Mouse (Mus musculus): Measurements from ENCODE around the gene Prkcsh.

- TF ChIP-seq ELF1 (IDR thresholded peaks at IDR 0.05; ENCODE audit: low read depth, low read length) (no peak), KAT2A (conservative IDR thresholded peaks at IDR 0.05; ENCODE audit: low read depth, low read length) (no peak), MAX (IDR thresholded peaks at IDR 0.05; ENCODE audit: low read length) (no peak), CTCF (IDR thresholded peaks at IDR 0.05 in 2 of 3, conservative IDR thresholded peaks at IDR 0.05 in 1 of 3; ENCODE audit: control insufficient read depth in 1 of 3, insufficient read depth in 1 of 3, low read depth in 2 of 3, low read length in 3 of 3, poor library complexity in 1 of 3, severe bottlenecking in 1 of 3) (no peak), EP300 (IDR thresholded peaks at IDR 0.05; ENCODE audit: low read depth in 1 of 2, low read length in 2 of 2) (no peak), POLR2A (IDR thresholded peaks at IDR 0.05; ENCODE audit: control insufficient read depth in 1 of 2, insufficient read depth in 1 of 2, low read depth in 1 of 2, low read length in 2 of 2, poor library complexity in 1 of 2) (no peak), ZC3H11A (IDR thresholded peaks at IDR 0.05; ENCODE audit: low read depth, low read length) (no peak), POLR2AphosphoS5 (IDR thresholded peaks at IDR 0.05; ENCODE audit: borderline replicate concordance, low read depth, low read length) (no peak), UBTF (IDR thresholded peaks at IDR 0.05; ENCODE audit: borderline replicate concordance, insufficient read depth, low read depth, low read length) (no peak), NELFE (IDR thresholded peaks at IDR 0.05; ENCODE audit: low read depth, low read length) (no peak)
Observed at GRCm38 (mm10) chr9:22028467-22028866, 25.9 kb downstream of the Prkcsh start.

All from MEL (cell line).